Mouse (Mus musculus) small intestine, adult 2 months (tissue): ENCODE data around the gene C1s2.

ENCODE experiments used
- CTCF ChIP-seq: fragments of 200-500 bp; IDR thresholded peaks from 2 replicates; pipeline ENCODE4 v1.5.1; 2012; ENCODE audit warnings: low read depth, mild to moderate bottlenecking, control low read depth, inconsistent platforms, low read length, moderate library complexity, mixed read lengths; ENCODE audit not compliant: insufficient replicate concordance, insufficient read length; ENCODE audit errors: extremely low read depth
- POLR2A ChIP-seq: fragments of 200-500 bp; IDR thresholded peaks from 2 replicates; pipeline ENCODE4 v1.6.1; 2012; ENCODE audit warnings: low read depth, mild to moderate bottlenecking, control low read depth, inconsistent platforms, low read length, moderate library complexity

GRCm38 (mm10) chr6:124670281-124670900 is 34.5 kb upstream of the C1s2 start:
- no peak for TF ChIP-seq POLR2A
- no peak for TF ChIP-seq CTCF
